Mouse (Mus musculus) bone marrow macrophage, adult 2 months (primary cell): ENCODE measurements at regions not wholly inside any gene's neighbourhood (a gene's known extent, or its start where the extent isn't known, plus 50 kb on each side); places are given as distances from the start of the nearest gene placed in this dataset.

Experiments used
- CTCF ChIP-seq: IDR thresholded peaks from 2 replicates; pipeline ENCODE4 v1.5.1; 2012; ENCODE audit warnings: low read depth, mild to moderate bottlenecking, low read length, moderate library complexity
- POLR2A ChIP-seq: IDR thresholded peaks from 2 replicates; pipeline ENCODE4 v1.6.1; 2012; ENCODE audit warnings: mild to moderate bottlenecking, low read depth, low read length, borderline replicate concordance

DNA sequence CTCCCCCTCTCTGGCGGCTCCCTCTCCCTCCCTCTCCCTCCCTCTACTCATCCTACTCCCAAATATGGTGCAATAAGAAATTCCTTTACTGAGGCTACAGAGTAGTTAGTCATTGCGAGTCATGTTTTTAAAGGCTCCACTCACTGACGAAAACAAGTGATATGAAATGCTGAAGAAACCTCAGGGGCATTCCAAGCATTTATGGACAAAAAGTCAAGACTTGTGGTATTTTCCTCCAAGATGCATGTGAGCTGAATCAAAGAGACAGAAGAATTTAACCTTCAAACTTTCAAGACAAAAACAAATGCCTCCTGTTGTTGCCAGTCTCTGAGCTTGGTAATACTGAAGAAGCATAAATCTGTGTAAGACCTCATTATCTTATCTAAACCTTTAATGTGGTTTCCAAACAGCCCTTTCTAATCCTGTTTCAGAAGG, 710.5 kb upstream of the Cited2 start:
- TF ChIP-seq CTCF (no peak), POLR2A (no peak)
